Mouse (Mus musculus): ENCODE measurements around the gene Srgap1. TPM values are rescaled to one million over a fixed set of nuclear protein-coding genes. Genes with fewer than 3 reads are reported as not detected.

Srgap1 gene
- total RNA-seq (2021): 10 to 100 TPM; 11.9 to 13.2 TPM

DNA sequence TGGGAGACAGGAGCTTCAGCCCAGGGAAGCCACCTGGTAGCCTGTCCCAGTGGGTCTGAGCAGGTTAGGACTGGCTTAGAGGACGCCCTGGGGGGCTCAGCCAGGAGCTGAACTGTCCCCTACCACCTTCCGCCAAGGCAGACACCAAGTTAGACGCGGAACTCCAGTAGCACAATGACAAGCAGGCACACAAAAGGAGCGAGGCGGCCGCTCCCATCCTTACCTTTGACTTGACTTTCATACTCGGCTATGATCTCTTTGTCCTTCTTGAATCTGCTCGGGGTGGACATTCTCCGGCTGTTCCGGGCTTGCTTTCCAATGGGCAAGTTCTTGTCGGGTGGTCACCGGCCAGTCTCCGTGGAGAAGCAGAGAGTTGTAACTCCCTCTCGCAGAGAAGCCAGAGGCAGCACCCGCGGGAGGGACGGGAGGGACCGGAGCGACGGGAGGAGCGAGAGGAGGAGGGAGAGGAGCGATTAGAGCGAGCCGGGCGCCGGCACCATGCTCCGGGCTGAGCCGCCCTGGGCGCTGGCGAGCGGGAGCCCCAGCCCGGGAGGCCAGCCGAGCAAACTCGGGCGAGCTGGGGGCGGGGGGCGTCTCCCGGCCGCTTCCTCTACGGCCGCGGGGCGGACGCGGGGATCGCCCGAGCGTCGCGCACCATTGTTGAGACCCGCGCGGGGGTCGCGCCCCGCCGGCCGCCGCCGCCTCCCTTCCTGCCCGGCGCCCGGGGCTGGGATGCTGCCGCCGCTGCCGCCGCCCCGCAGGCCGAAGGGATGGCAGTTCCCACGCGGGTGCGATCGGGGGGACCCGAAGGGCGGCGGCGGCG lies at the start of gene Srgap1:
Gene Srgap1 (minus strand): TSS at position 412 of the 823 bp plus-strand sequence.
- peak; percentile 67 for DNase-seq

GRCm38 (mm10) chr10:122096462-122096979 lies 49.4 kb upstream of the Srgap1 start:
- no peak for DNase-seq

GRCm38 (mm10) chr10:122090472-122090871 lies 43.4 kb upstream of the Srgap1 start:
- DNase-seq: no peak

DNA sequence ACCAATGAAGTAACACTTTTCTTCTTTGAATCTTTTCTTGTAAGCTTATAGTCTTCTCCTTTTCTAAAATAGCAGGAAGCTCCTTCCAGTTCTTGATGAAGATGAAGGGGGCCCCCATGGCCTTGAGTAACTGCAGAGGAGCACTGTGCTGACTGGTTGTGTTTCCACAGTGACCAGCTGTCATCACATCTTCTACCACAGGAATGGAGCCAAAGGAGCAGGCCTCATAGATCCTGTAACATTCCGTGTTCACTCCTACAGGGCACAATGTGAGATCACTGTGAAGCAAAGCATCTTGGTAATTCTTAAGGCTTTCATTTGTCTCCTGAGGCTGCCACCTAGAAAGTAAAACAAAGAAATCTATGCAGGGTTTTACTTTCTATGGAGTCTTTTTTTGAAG lies 34.2 kb upstream of the Srgap1 start:
- no peak for DNase-seq

- no peak for DNase-seq
Measured at GRCm38 (mm10) chr10:122069153-122069552, 22.0 kb upstream of the Srgap1 start.

- DNase-seq: no peak
Measured at GRCm38 (mm10) chr10:122055826-122056225, 8.7 kb upstream of the Srgap1 start.

DNA sequence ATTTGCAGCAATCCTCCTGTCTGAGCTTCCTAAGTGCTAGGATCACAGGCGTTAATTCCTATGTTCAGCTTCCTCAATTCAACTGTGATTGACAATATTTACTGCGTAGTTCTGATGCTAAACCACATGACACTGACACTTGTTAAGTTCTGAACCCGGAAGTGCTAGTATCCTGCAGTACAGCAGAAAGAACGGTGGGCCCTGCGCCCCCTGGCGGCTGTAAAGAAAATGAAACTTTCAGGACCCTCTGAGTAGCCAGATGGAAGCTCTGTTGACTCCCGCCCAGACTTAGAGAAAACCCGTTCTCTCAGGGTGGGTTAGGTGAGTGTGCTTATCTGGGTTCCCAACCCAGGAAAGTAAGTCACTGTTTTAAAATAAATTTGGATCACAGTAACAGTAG lies 7.4 kb upstream of the Srgap1 start:
- DNase-seq: peak; percentile 66

GRCm38 (mm10) chr10:122051831-122052230 lies 4.7 kb upstream of the Srgap1 start:
- DNase-seq: peak; percentile 93

GRCm38 (mm10) chr10:122047727-122048365 lies 731 bp upstream of the Srgap1 start:
- peak; percentile 95 for DNase-seq

GRCm38 (mm10) chr10:122046511-122046903 lies 608 bp downstream of the Srgap1 start:
- no peak for DNase-seq

GRCm38 (mm10) chr10:122045946-122046345 lies 1.2 kb downstream of the Srgap1 start:
- DNase-seq: no peak

GRCm38 (mm10) chr10:122044926-122045325 lies 2.2 kb downstream of the Srgap1 start:
- no peak for DNase-seq

- DNase-seq: peak; percentile 30
Measured at GRCm38 (mm10) chr10:122040372-122040771, 6.7 kb downstream of the Srgap1 start.

DNA sequence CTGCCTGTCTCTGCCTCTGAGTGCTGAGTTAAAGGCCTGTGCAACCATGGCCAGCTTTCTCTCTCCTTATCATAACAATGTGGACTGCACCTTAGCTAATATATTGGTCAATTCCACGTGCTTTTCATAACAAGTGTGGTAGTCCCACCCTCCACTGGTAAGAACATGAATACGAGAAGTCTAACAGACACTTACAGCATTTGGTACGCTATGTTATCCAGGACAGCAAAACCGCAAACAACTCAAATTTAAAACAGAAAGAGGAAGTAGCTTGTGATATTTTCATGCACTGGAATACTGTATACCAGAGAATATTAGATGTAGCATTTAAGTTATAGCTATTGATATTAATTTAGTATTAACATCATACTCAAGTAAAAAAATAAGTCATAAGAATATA lies 7.5 kb downstream of the Srgap1 start:
- no peak for DNase-seq

DNA sequence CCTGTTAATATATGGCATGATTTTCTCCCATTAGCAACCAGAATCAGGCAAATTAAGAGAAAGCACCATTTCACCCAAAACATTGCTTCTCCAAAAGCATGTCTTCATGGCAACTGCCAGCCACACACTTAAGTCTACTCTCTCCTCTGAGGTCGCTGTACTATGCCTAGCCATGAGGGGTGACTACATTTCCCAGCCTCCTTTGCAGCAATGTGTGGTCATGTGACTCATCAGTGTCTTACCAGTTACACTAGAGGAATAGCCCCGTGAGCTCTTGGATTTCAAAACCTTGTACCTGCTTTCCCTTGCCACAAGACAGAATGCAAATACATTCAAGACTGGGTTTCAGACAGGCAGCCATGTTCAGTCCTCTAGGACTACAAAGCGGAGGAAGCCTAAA lies 8.6 kb downstream of the Srgap1 start:
- no peak for DNase-seq

DNA sequence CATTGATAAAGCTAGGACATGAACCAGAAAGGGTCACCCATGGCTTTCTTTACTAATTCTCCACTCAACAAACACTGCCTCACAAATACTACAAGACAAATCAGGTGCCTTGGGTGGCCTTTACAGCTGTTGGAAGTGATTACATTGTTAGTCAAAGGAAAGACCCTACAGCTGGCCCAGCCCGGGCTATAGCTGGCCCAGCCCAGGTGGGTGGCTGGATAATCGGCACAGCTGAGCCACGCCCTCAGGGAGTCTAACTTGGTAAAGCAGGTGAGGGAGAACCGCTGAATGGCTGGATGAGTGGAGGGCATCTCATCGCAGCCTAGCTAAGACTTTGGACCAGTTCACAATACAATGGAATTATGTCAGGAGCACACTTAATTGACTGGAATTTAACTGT lies 13.8 kb downstream of the Srgap1 start:
- DNase-seq: no peak

GRCm38 (mm10) chr10:122030420-122030819 lies 16.7 kb downstream of the Srgap1 start:
- no peak for DNase-seq

DNA sequence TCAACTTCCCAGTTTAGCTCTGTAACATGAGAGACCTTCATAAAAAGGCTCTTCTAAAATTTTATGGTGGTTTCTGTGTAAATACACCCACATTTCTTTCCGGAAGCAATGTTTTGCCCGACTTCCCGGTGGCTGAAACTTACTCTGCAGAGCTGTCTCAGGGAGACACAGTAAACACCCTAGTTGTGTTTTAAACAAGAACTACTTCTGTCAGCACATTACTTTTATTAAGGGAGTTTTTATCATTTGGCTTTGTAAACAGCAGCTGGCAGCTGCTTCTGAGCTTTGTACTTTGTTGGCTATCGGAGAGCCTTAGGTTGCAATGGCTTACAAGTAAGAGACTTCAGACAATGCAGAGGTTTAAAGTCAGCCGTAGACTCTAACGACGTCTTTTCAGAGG lies 17.4 kb downstream of the Srgap1 start:
- no peak for DNase-seq

DNA sequence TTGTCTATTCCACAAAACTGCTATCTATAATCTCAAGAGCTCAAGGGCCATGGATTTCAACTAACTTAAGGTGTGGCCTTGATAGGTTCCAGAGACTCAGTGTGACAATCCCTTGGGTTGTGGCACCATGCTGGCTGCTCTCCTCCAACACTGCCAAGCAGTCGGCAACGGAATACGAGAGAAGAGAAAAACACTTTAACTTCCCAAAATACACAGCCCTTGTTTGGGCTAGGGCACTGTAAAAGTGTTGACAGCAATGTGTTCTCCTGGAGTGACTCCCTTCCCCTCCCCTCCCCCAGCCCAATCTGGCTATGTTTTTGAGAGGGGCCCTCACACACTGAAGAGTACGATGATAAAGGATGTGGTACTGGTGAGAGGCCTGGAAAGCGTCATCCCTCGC lies 21.9 kb downstream of the Srgap1 start:
- peak; percentile 71 for DNase-seq

GRCm38 (mm10) chr10:122020906-122021305 lies 26.2 kb downstream of the Srgap1 start:
- DNase-seq: no peak

- peak; percentile 24 for DNase-seq
Measured at GRCm38 (mm10) chr10:122020255-122020654, 26.9 kb downstream of the Srgap1 start.

- peak; percentile 68 for DNase-seq
Measured at GRCm38 (mm10) chr10:122018594-122019048, 28.5 kb downstream of the Srgap1 start.

GRCm38 (mm10) chr10:122017743-122018142 lies 29.4 kb downstream of the Srgap1 start:
- DNase-seq: no peak

DNA sequence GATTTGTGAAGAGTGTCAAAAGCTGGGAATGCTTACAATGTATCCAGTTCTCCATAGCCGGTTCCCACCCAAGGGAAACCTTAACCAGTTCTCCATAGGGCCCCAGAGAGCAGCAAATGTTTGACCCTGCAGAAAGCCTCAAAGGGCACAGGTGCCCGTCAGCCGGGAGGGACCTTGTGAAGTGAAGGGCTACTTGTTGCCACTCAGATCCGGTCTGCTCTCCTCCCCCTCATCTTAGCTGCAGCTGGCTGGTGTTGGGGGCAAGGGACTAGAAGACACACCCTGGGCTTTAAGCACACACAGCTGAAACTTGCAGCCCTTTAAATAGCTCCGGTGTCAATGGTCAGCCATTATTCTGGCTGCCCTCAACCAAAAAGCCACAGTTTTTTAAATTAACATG lies 30.1 kb downstream of the Srgap1 start:
- no peak for DNase-seq

Measured in heart, postnatal 4 days (tissue).